Comparison of ENCODE assay signal across 20 mouse cellular contexts in the genomic region with DNA sequence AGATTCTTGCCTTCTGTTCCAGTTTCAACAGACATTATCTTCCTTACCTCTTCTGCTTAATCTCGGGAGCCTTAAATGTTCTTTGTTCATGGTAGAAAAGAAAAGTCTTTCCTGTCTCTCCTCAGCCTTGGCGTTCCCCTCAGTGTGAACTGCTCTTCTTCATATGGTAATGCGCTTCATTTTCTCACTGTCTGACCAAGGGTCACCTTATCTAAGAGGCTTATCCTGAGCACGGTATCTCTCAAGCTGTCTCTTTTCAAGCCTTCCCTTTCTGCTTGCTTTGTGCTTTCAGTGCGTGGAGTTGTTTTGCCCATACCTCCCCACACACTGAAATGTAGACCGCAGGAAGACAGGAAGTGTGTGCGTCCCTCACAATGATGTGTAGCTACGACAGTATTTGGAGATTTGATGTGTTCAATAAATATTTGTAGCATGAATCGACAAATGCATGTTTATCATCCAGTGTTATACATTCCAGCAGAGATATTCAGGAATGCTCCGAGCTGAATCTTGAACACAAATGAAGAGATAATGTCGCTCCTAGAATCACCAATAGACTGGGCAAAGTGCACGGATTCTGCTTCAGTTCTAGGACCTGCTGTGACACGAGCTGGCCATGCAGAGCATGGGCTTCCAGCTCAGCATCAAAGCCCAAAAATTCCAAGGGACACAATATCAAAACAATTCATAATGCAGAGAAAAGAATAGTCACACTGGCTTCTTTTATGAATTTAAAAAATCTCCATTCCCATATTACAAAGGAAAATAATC.
A peak's percentile ranks its signal among the peaks of the same experiment; 100 is the strongest.
DNase-seq lines count a peak whose midpoint lies in the region; ATAC-seq and TF ChIP-seq lines count a peak whose summit lies in the region.
"Had no signal": no experiment of that assay in that cellular context is flagged by ENCODE, and none has a peak within 500 bp of the region (broad histone marks: within the 10 kb centered on the region; RNA-seq: fewer than 3 reads in every experiment).

No protein-coding gene starts in this region.

- TF ChIP-seq CTCF in hindbrain, postnatal 0 days (IDR thresholded peaks at IDR 0.05; ENCODE audit: low read depth) = no peak

- H3K4me1 ChIP-seq in heart, embryonic 11.5 days (ENCODE audit: control insufficient read depth, insufficient read depth, low read length) = no peaks in the 10 kb centered on the region
- no peaks in the 10 kb centered on the region for H3K4me1 ChIP-seq in hindbrain, postnatal 0 days (ENCODE audit: insufficient read depth, low read length)
- H3K4me1 ChIP-seq in hindbrain, embryonic 16.5 days (ENCODE audit: control insufficient read depth, insufficient read depth, low read depth, low read length) = no peaks in the 10 kb centered on the region
- peaks cover 7% of the 10 kb centered on the region; the same call in 1 of the 2 replicates for H3K4me1 ChIP-seq in midbrain, embryonic 14.5 days (ENCODE audit: control insufficient read depth, insufficient read depth, low read length)
- H3K4me1 ChIP-seq: limb, embryonic 15.5 days; megakaryocyte, embryonic 14.5 days; stomach, embryonic 15.5 days had no signal

- 38% methylated on average over 13 of the region's 13 CpGs for WGBS in heart, embryonic 11.5 days (ENCODE audit: insufficient replicate concordance)
- 42% methylated on average over 13 of the region's 13 CpGs for WGBS in hindbrain, postnatal 0 days
- WGBS in hindbrain, embryonic 16.5 days = 45% methylated on average over 13 of the region's 13 CpGs
- 25% methylated on average over 13 of the region's 13 CpGs for WGBS in midbrain, embryonic 14.5 days

- H3K36me3 ChIP-seq in heart, embryonic 11.5 days (ENCODE audit: control insufficient read depth, insufficient read depth, low read length) = no peaks in the 10 kb centered on the region
- H3K36me3 ChIP-seq in hindbrain, postnatal 0 days (ENCODE audit: insufficient read depth, low read length) = no peaks in the 10 kb centered on the region
- H3K36me3 ChIP-seq in hindbrain, embryonic 16.5 days (ENCODE audit: control insufficient read depth, insufficient read depth, low read length) = no peaks in the 10 kb centered on the region
- H3K36me3 ChIP-seq in midbrain, embryonic 14.5 days (ENCODE audit: control insufficient read depth, insufficient read depth, low read length) = no peaks in the 10 kb centered on the region
- H3K36me3 ChIP-seq: embryonic facial prominence, embryonic 13.5 days; heart, embryonic 10.5 days; limb, embryonic 15.5 days; stomach, embryonic 15.5 days had no signal

- no peak overlapping the region for H3K4me3 ChIP-seq in heart, embryonic 11.5 days (ENCODE audit: low read depth, low read length)
- H3K4me3 ChIP-seq in hindbrain, postnatal 0 days (ENCODE audit: low read length) = no peak overlapping the region
- no peak overlapping the region for H3K4me3 ChIP-seq in hindbrain, embryonic 16.5 days (ENCODE audit: low read length)
- no peak overlapping the region for H3K4me3 ChIP-seq in midbrain, embryonic 14.5 days (replicated peaks; ENCODE audit: low read depth, low read length)
- H3K4me3 ChIP-seq: embryonic facial prominence, embryonic 13.5 days; heart, embryonic 10.5 days; limb, embryonic 15.5 days; megakaryocyte, embryonic 14.5 days; stomach, embryonic 15.5 days had no signal

- H3K4me2 ChIP-seq in heart, embryonic 11.5 days = peak overlapping the region; percentile 38
- no peak overlapping the region for H3K4me2 ChIP-seq in hindbrain, postnatal 0 days (ENCODE audit: low read depth, low read length)
- H3K4me2 ChIP-seq in hindbrain, embryonic 16.5 days (ENCODE audit: low read length) = no peak overlapping the region
- H3K4me2 ChIP-seq in midbrain, embryonic 14.5 days (ENCODE audit: low read length) = peak overlapping the region; percentile 11; the same call in 1 of the 2 replicates
- H3K4me2 ChIP-seq: embryonic facial prominence, embryonic 13.5 days; limb, embryonic 15.5 days; stomach, embryonic 15.5 days had no signal

- H3K27ac ChIP-seq in heart, embryonic 11.5 days (ENCODE audit: low read depth, low read length) = no peak overlapping the region
- H3K27ac ChIP-seq in hindbrain, postnatal 0 days = no peak overlapping the region
- H3K27ac ChIP-seq in hindbrain, embryonic 16.5 days (ENCODE audit: low read depth, low read length) = no peak overlapping the region
- peak overlapping the region; percentile 53 for H3K27ac ChIP-seq in midbrain, embryonic 14.5 days (replicated peaks; ENCODE audit: low read depth, low read length)
- H3K27ac ChIP-seq: embryonic facial prominence, embryonic 13.5 days; heart, embryonic 10.5 days; limb, embryonic 15.5 days; stomach, embryonic 15.5 days had no signal

- ATAC-seq in heart, embryonic 11.5 days (replicated peaks; ENCODE audit: insufficient number of reproducible peaks, low FRiP score, low TSS enrichment) = no peak
- ATAC-seq in hindbrain, postnatal 0 days = 0 out of 2 replicates have a peak, but pooled peaks have one; percentile 45
- ATAC-seq in hindbrain, embryonic 16.5 days = no peak
- ATAC-seq in midbrain, embryonic 14.5 days (ENCODE audit: low FRiP score, low TSS enrichment) = no peak
- ATAC-seq: liver, postnatal 0 days had no signal

- no peaks in the 10 kb centered on the region for H3K9me3 ChIP-seq in heart, embryonic 11.5 days (replicated peaks; ENCODE audit: control insufficient read depth, low read length)
- H3K9me3 ChIP-seq in hindbrain, postnatal 0 days (ENCODE audit: low read length) = no peaks in the 10 kb centered on the region
- no peaks in the 10 kb centered on the region for H3K9me3 ChIP-seq in hindbrain, embryonic 16.5 days (ENCODE audit: control insufficient read depth, low read length)
- no peaks in the 10 kb centered on the region for H3K9me3 ChIP-seq in midbrain, embryonic 14.5 days (ENCODE audit: control insufficient read depth, low read length)
- H3K9me3 ChIP-seq: embryonic facial prominence, embryonic 13.5 days; heart, embryonic 10.5 days; limb, embryonic 15.5 days; stomach, embryonic 15.5 days had no signal

- no peak for DNase-seq in heart, adult 18-20 months
- DNase-seq in hindbrain, postnatal 0 days (ENCODE audit: low spot score) = peak; percentile 20
- DNase-seq in ZHBTc4 (ENCODE audit: low read depth, low spot score) = peak; percentile 68
- peak; percentile 39 for DNase-seq in midbrain, embryonic 14.5 days
- DNase-seq in kidney, adult 18-20 months = no peak
- DNase-seq in spleen, adult 18-20 months = no peak
- DNase-seq: adrenal gland, adult 8-10 months; cerebellum, adult 11-12 months; kidney, adult 2 months; kidney, postnatal 36 days; liver, postnatal 0 days; lung, postnatal 14 days; thymus, adult 2 months had no signal

- H3K27me3 ChIP-seq in heart, embryonic 11.5 days (ENCODE audit: control insufficient read depth, insufficient read depth, low read length) = no peaks in the 10 kb centered on the region
- no peaks in the 10 kb centered on the region for H3K27me3 ChIP-seq in hindbrain, postnatal 0 days (ENCODE audit: insufficient read depth, low read length)
- no peaks in the 10 kb centered on the region for H3K27me3 ChIP-seq in hindbrain, embryonic 16.5 days (replicated peaks; ENCODE audit: control insufficient read depth, insufficient read depth, low read length)
- H3K27me3 ChIP-seq in midbrain, embryonic 14.5 days (ENCODE audit: control insufficient read depth, insufficient read depth, low read length) = no peaks in the 10 kb centered on the region
- H3K27me3 ChIP-seq: embryonic facial prominence, embryonic 13.5 days; limb, embryonic 15.5 days; megakaryocyte, embryonic 14.5 days; stomach, embryonic 15.5 days had no signal

- no peak overlapping the region for H3K9ac ChIP-seq in heart, embryonic 11.5 days (ENCODE audit: low read depth, low read length)
- no peak overlapping the region for H3K9ac ChIP-seq in hindbrain, postnatal 0 days (replicated peaks; ENCODE audit: low read length)
- H3K9ac ChIP-seq in hindbrain, embryonic 16.5 days (ENCODE audit: low read depth, low read length) = no peak overlapping the region
- no peak overlapping the region for H3K9ac ChIP-seq in midbrain, embryonic 14.5 days (replicated peaks; ENCODE audit: low read length)
- H3K9ac ChIP-seq: embryonic facial prominence, embryonic 13.5 days; limb, embryonic 15.5 days; liver, postnatal 0 days; stomach, embryonic 15.5 days had no signal

Comparison
In these comparisons a context has a peak if more than half of its experiments do, and no peak if none do; other contexts are left out.
1. H3K4me2 ChIP-seq: peak in heart, embryonic 11.5 days (single experiment) and midbrain, embryonic 14.5 days (single experiment); none in hindbrain, postnatal 0 days (single experiment) and hindbrain, embryonic 16.5 days (single experiment).
2. DNase-seq: peak in hindbrain, postnatal 0 days (single experiment), ZHBTc4 (single experiment) and midbrain, embryonic 14.5 days (single experiment); none in heart, adult 18-20 months (0 of 2), kidney, adult 18-20 months (single experiment) and spleen, adult 18-20 months (0 of 2).